10 mouse cellular contexts compared by ENCODE assay signal in genomic region chr2:169133855-169134254, GRCm38 (mm10).
A peak's percentile ranks its signal among the peaks of the same experiment; 100 is the strongest.
DNase-seq lines count a peak whose midpoint lies in the region; ATAC-seq lines count a peak whose summit lies in the region.
"Had no signal": no experiment of that assay in that cellular context is flagged by ENCODE, and none has a peak within 500 bp of the region (broad histone marks: within the 10 kb centered on the region; RNA-seq: fewer than 3 reads in every experiment).

No protein-coding gene starts in this region.

- H3K4me1 ChIP-seq in hindbrain, embryonic 13.5 days (replicated peaks) = peaks cover 18% of the 10 kb centered on the region
- peaks cover 9% of the 10 kb centered on the region; the same call in 1 of the 2 replicates for H3K4me1 ChIP-seq in hindbrain, embryonic 14.5 days (replicated peaks; ENCODE audit: control insufficient read depth, insufficient read depth, low read length)
- H3K4me1 ChIP-seq: lung, embryonic 15.5 days had no signal

- H3K27ac ChIP-seq in hindbrain, embryonic 13.5 days = no peak overlapping the region
- no peak overlapping the region for H3K27ac ChIP-seq in hindbrain, embryonic 14.5 days
- H3K27ac ChIP-seq: lung, embryonic 15.5 days had no signal

- intact Hi-C loops in left cerebral cortex, postnatal 25 days (cut with DNase I) = no loop called here

- WGBS in hindbrain, embryonic 13.5 days = 43% methylated on average over 15 of the region's 15 CpGs
- 28% methylated on average over 15 of the region's 15 CpGs for WGBS in hindbrain, embryonic 14.5 days

- no peak overlapping the region for H3K4me2 ChIP-seq in hindbrain, embryonic 13.5 days
- no peak overlapping the region; the same call in 1 of the 2 replicates for H3K4me2 ChIP-seq in hindbrain, embryonic 14.5 days (replicated peaks)
- H3K4me2 ChIP-seq: lung, embryonic 15.5 days had no signal

- H3K4me3 ChIP-seq in hindbrain, embryonic 13.5 days = no peak overlapping the region
- H3K4me3 ChIP-seq in hindbrain, embryonic 14.5 days (replicated peaks; ENCODE audit: low read length) = no peak overlapping the region
- H3K4me3 ChIP-seq: lung, embryonic 15.5 days had no signal

- no peaks in the 10 kb centered on the region for H3K9me3 ChIP-seq in hindbrain, embryonic 13.5 days
- no peaks in the 10 kb centered on the region for H3K9me3 ChIP-seq in hindbrain, embryonic 14.5 days (ENCODE audit: control insufficient read depth, low read length)
- H3K9me3 ChIP-seq: lung, embryonic 15.5 days had no signal

- no peak for ATAC-seq in hindbrain, embryonic 13.5 days (ENCODE audit: low FRiP score)
- ATAC-seq in hindbrain, embryonic 14.5 days (ENCODE audit: low FRiP score) = no peak

- DNase-seq in hindbrain, embryonic 14.5 days (ENCODE audit: low spot score) = no peak
- peak; percentile 9 for DNase-seq in ovary, adult 18-20 months (ENCODE audit: low spot score)
- no peak for DNase-seq in ovary, postnatal 10 days (ENCODE audit: low spot score)
- peak; percentile 18 to 26 for DNase-seq in kidney, postnatal 36 days
- no peak for DNase-seq in layer of hippocampus, adult 11-12 months (ENCODE audit: low spot score)
- DNase-seq in left cerebral cortex, postnatal 25 days (ENCODE audit: low spot score in 2 of 2) = no peak
- DNase-seq: cerebellum, adult 9-10 months; thymus, postnatal 14 days had no signal

- 0 out of 2 replicates have a peak overlapping the region, but pooled peaks have one; percentile 11 for H3K9ac ChIP-seq in hindbrain, embryonic 13.5 days
- H3K9ac ChIP-seq in hindbrain, embryonic 14.5 days = no peak overlapping the region
- H3K9ac ChIP-seq: lung, embryonic 15.5 days had no signal

- no peaks in the 10 kb centered on the region for H3K36me3 ChIP-seq in hindbrain, embryonic 13.5 days
- H3K36me3 ChIP-seq in hindbrain, embryonic 14.5 days (replicated peaks; ENCODE audit: control insufficient read depth, insufficient read depth) = no peaks in the 10 kb centered on the region
- H3K36me3 ChIP-seq: lung, embryonic 15.5 days had no signal

- no peaks in the 10 kb centered on the region for H3K27me3 ChIP-seq in hindbrain, embryonic 13.5 days
- no peaks in the 10 kb centered on the region for H3K27me3 ChIP-seq in hindbrain, embryonic 14.5 days (ENCODE audit: control insufficient read depth, insufficient read depth, low read length)

Comparison
In these comparisons a context has a peak if more than half of its experiments do, and no peak if none do; other contexts are left out.
1. DNase-seq: peak in ovary, adult 18-20 months (single experiment) and kidney, postnatal 36 days (2 of 2); none in hindbrain, embryonic 14.5 days (single experiment), ovary, postnatal 10 days (single experiment), layer of hippocampus, adult 11-12 months (single experiment) and left cerebral cortex, postnatal 25 days (0 of 2).